Mouse (Mus musculus): Measurements from ENCODE around the gene Marcks.

- TF ChIP-seq CTCF (IDR thresholded peaks at IDR 0.05; ENCODE audit: low read depth, low read length) (no peak), POLR2A (IDR thresholded peaks at IDR 0.05; ENCODE audit: borderline replicate concordance, low read depth, low read length) (no peak)
Observed at GRCm38 (mm10) chr10:37112362-37112761, 26.4 kb downstream of the Marcks start.

All from bone marrow macrophage, adult 2 months (primary cell).